Mouse (Mus musculus) G1E (cell line): ENCODE data around the gene Ccdc13. TPM values are rescaled to one million over a fixed set of nuclear protein-coding genes. Genes with fewer than 3 reads are reported as not detected.

ENCODE experiments used
- ATAC-seq: 2 replicates; pipeline ENCODE4 v1.8.0; 2016; ENCODE audit warnings: mild to moderate bottlenecking; ENCODE audit not compliant: insufficient number of reproducible peaks, poor library complexity, low FRiP score, severe bottlenecking; ENCODE audit errors: extremely low read depth
- DNase-seq: peaks from one replicate; pipeline ENCODE4 v3.0.0; 2012; ENCODE audit warnings: low spot score
- H3K27me3 ChIP-seq: 2 replicates; pipeline ENCODE4 v1.6.1; 2012; ENCODE audit warnings: mild to moderate bottlenecking, low read length, inconsistent platforms; ENCODE audit not compliant: insufficient read depth
- H3K36me3 ChIP-seq: replicated peaks from 2 replicates; pipeline ENCODE3; 2012; ENCODE audit warnings: mild to moderate bottlenecking, inconsistent platforms
- H3K4me1 ChIP-seq: 2 replicates; pipeline ENCODE4 v1.6.1; 2012; ENCODE audit warnings: low read depth, low read length, inconsistent platforms, mixed read lengths; ENCODE audit not compliant: insufficient read depth
- H3K4me3 ChIP-seq: 2 replicates; pipeline ENCODE4 v1.5.1; 2012; ENCODE audit warnings: low read depth, mild to moderate bottlenecking, inconsistent platforms, low read length, moderate library complexity, mixed read lengths
- H3K9me3 ChIP-seq: replicated peaks from 2 replicates; pipeline ENCODE4 v1.6.1; 2012; ENCODE audit warnings: inconsistent platforms
- CTCF ChIP-seq: IDR thresholded peaks from 2 replicates; pipeline ENCODE4 v1.5.1; 2012; ENCODE audit warnings: low read depth, low read length, inconsistent platforms, mixed read lengths
- GATA1 ChIP-seq: IDR thresholded peaks from 2 replicates; pipeline ENCODE4 v1.6.1; 2012; ENCODE audit warnings: borderline replicate concordance, low read length, inconsistent platforms, mixed read lengths
- GATA2 ChIP-seq: IDR thresholded peaks from 2 replicates; pipeline ENCODE4 v1.6.1; 2012; ENCODE audit warnings: low read depth, low read length, inconsistent platforms, borderline replicate concordance
- POLR2AphosphoS5 ChIP-seq: IDR thresholded peaks from 2 replicates; pipeline ENCODE4 v1.6.1; 2012; ENCODE audit warnings: low read depth, low read length, inconsistent platforms; ENCODE audit not compliant: insufficient replicate concordance
- TAL1 ChIP-seq: conservative IDR thresholded peaks from 2 replicates; pipeline ENCODE4 v1.6.1; 2012; ENCODE audit warnings: low read depth, low read length, inconsistent platforms, mixed read lengths
- polyA plus RNA-seq: library from polyadenylated mRNA; stranded (reverse); fragments of >175 nt; gene quantifications from 2 replicates; pipeline ENCODE4 v1.2.3, GENCODE M21; 2012
- total RNA-seq, 2 experiments: library from RNA; stranded (forward) in 1 of 2; stranded (reverse) in 1 of 2; fragments of 200-1000 nt in 1 of 2; fragments of >200 nt in 1 of 2; fragmentation: Nextera tagmentation in 1 of 2; gene quantifications; 2 replicates each; pipeline ENCODE4 v1.2.3; 2014 to 2017

Gene Ccdc13
- total and polyA plus RNA-seq, 3 experiments: 0.09 to 0.33 TPM; not detected in 1

GRCm38 (mm10) chr9:121860921-121861320, 21.7 kb upstream of the Ccdc13 start:
- no peaks in the 10 kb centered on the region for H3K9me3 ChIP-seq
- DNase-seq (no peak), ATAC-seq (no peak)
- no peak overlapping the region for H3K4me3 ChIP-seq
- H3K36me3 ChIP-seq: peaks cover 15% of the 10 kb centered on the region
- TF ChIP-seq CTCF (no peak), TAL1 (no peak), GATA1 (no peak), GATA2 (no peak), POLR2AphosphoS5 (no peak)
- H3K27me3 ChIP-seq: peaks cover 4% of the 10 kb centered on the region; the same call in 1 of the 2 replicates
- peaks cover 30% of the 10 kb centered on the region for H3K4me1 ChIP-seq

GRCm38 (mm10) chr9:121859345-121859744, 20.1 kb upstream of the Ccdc13 start:
- DNase-seq: no peak
- TF ChIP-seq GATA2 (no peak), TAL1 (peak; percentile 70)
- H3K4me1 ChIP-seq: peaks cover 41% of the 10 kb centered on the region

GRCm38 (mm10) chr9:121858153-121858488, 18.9 kb upstream of the Ccdc13 start, which contains the start of gene Higd1a:
Higd1a (minus strand) TSS chr9:121858362.
- DNase-seq (no peak), ATAC-seq (no peak; the same call in 1 of the 2 replicates)
- Histone ChIP-seq H3K4me3 (peak within 1 kb of the TSS; percentile 97), H3K27me3 (no peaks in the 10 kb centered on the region), H3K36me3 (peaks cover 42% of the 10 kb centered on the region), H3K4me1 (peaks cover 49% of the 10 kb centered on the region), H3K9me3 (no peaks in the 10 kb centered on the region)
- no peak for TF ChIP-seq GATA2
- TF ChIP-seq POLR2AphosphoS5: peak; percentile 85; the same call in 1 of the 2 replicates

More at GRCm38 (mm10) chr9:121859345-121859744, 20.1 kb upstream of the Ccdc13 start:
- Histone ChIP-seq H3K9me3 (no peaks in the 10 kb centered on the region), H3K27me3 (no peaks in the 10 kb centered on the region), H3K4me3 (no peak overlapping the region; the same call in 1 of the 2 replicates), H3K36me3 (peaks cover 30% of the 10 kb centered on the region)
- no peak for ATAC-seq

GRCm38 (mm10) chr9:121857474-121858152, 18.4 kb upstream of the Ccdc13 start:
- ATAC-seq (peak; percentile 95), DNase-seq (peak; percentile 98)
- peaks cover 46% of the 10 kb centered on the region for H3K36me3 ChIP-seq
- no peaks in the 10 kb centered on the region for H3K9me3 ChIP-seq
- TF ChIP-seq POLR2AphosphoS5 (no peak), GATA2 (no peak), TAL1 (no peak), GATA1 (no peak), CTCF (no peak)
- no peaks in the 10 kb centered on the region for H3K27me3 ChIP-seq
- H3K4me1 ChIP-seq: peaks cover 52% of the 10 kb centered on the region
- peak overlapping the region; percentile 97 for H3K4me3 ChIP-seq

GRCm38 (mm10) chr9:121856649-121857416, 17.6 kb upstream of the Ccdc13 start:
- ATAC-seq: no peak
- peaks cover 56% of the 10 kb centered on the region for H3K4me1 ChIP-seq
- TF ChIP-seq POLR2AphosphoS5 (no peak), GATA2 (no peak), TAL1 (no peak), GATA1 (no peak), CTCF (no peak)
- peaks cover 53% of the 10 kb centered on the region for H3K36me3 ChIP-seq
- H3K4me3 ChIP-seq: peak overlapping the region; percentile 97
- H3K9me3 ChIP-seq: no peaks in the 10 kb centered on the region
- DNase-seq: no peak
- H3K27me3 ChIP-seq: no peaks in the 10 kb centered on the region

GRCm38 (mm10) chr9:121854246-121854645, 15.0 kb upstream of the Ccdc13 start:
- H3K4me3 ChIP-seq: peak overlapping the region; percentile 16; the same call in 1 of the 2 replicates
- TF ChIP-seq GATA1 (no peak), GATA2 (no peak), TAL1 (no peak), CTCF (no peak), POLR2AphosphoS5 (no peak)
- peaks cover 56% of the 10 kb centered on the region for H3K4me1 ChIP-seq
- no peaks in the 10 kb centered on the region for H3K9me3 ChIP-seq
- H3K27me3 ChIP-seq: no peaks in the 10 kb centered on the region
- ATAC-seq (no peak), DNase-seq (no peak)
- H3K36me3 ChIP-seq: peaks cover 70% of the 10 kb centered on the region
